Mouse (Mus musculus) brain, embryonic 14.5 days (tissue): Measurements from ENCODE around the gene Cfap36.

Experiments used
- CTCF ChIP-seq: fragments of 200-500 bp; IDR thresholded peaks from 2 replicates; pipeline ENCODE4 v1.5.1; 2012; ENCODE audit warnings: inconsistent platforms, mild to moderate bottlenecking, moderate library complexity, borderline replicate concordance; ENCODE audit not compliant: insufficient read depth, insufficient read length; ENCODE audit errors: extremely low read depth
- POLR2A ChIP-seq: fragments of 200-500 bp; IDR thresholded peaks from 2 replicates; pipeline ENCODE4 v1.6.1; 2012; ENCODE audit warnings: mild to moderate bottlenecking, inconsistent platforms, borderline replicate concordance; ENCODE audit not compliant: poor library complexity, insufficient read depth, insufficient read length, severe bottlenecking; ENCODE audit errors: extremely low read depth

DNA sequence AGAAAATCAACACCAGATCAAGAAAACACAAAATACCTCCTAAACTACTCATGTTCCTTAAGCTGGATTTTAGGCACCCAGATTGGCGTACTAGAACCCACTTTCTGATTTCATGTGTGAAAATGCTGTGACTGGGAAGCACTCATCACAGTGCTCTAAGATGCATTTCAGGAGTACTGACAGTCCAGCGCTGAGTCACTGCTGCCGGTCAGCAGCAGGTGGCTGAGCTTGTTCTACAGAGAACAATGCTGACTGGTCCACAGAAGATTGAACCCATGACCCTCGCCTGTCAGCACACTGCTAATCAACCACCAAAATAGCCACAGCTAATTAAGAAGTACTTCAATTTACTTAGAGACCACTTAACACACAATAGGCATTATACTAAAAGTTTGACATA lies 5.2 kb downstream of the Cfap36 start:
- TF ChIP-seq CTCF (no peak), POLR2A (no peak)
